Mouse (Mus musculus) stomach, embryonic 16.5 days (tissue): ENCODE measurements around the gene Lamb3. TPM values are rescaled to one million over a fixed set of nuclear protein-coding genes. Genes with fewer than 3 reads are reported as not detected.

Experiments
- ATAC-seq: fragments of 200-750 bp; cut with Nextera tagmentation; 2 replicates; pipeline ENCODE4 v1.8.0; 2017; ENCODE audit warnings: moderate number of reproducible peaks, moderate TSS enrichment; ENCODE audit not compliant: insufficient read depth, low FRiP score
- H3K27ac ChIP-seq: fragments of 300-500 bp; sonication (generic); 2 replicates; pipeline ENCODE4 v1.5.1; 2014; ENCODE audit warnings: low read length
- H3K27me3 ChIP-seq: fragments of 300-500 bp; sonication (generic); 2 replicates; pipeline ENCODE4 v1.6.1; 2014; ENCODE audit warnings: low read length, control low read depth, mixed read lengths; ENCODE audit not compliant: control insufficient read depth, insufficient read depth
- H3K36me3 ChIP-seq: fragments of 300-500 bp; sonication (generic); 2 replicates; pipeline ENCODE4 v1.6.1; 2014; ENCODE audit warnings: low read length; ENCODE audit not compliant: control insufficient read depth, insufficient read depth
- H3K4me1 ChIP-seq: fragments of 300-500 bp; sonication (generic); 2 replicates; pipeline ENCODE4 v1.6.1; 2014; ENCODE audit warnings: low read length, control low read depth, mixed read lengths; ENCODE audit not compliant: control insufficient read depth, insufficient read depth
- H3K4me2 ChIP-seq: fragments of 300-500 bp; sonication (generic); 2 replicates; pipeline ENCODE4 v1.6.1; 2014; ENCODE audit warnings: low read depth, low read length, mixed read lengths
- H3K4me3 ChIP-seq: fragments of 300-500 bp; sonication (generic); replicated peaks from 2 replicates; pipeline ENCODE4 v1.5.1; 2014; ENCODE audit warnings: mild to moderate bottlenecking, low read length
- H3K9ac ChIP-seq: fragments of 300-500 bp; sonication (generic); 2 replicates; pipeline ENCODE4 v1.6.1; 2014; ENCODE audit warnings: low read length
- H3K9me3 ChIP-seq: fragments of 300-500 bp; sonication (generic); replicated peaks from 2 replicates; pipeline ENCODE4 v1.6.1; 2016; ENCODE audit warnings: low read length, control low read depth; ENCODE audit not compliant: control insufficient read depth
- WGBS: fragments of 180-500 bp; shearing (Covaris S2); extraction: QIAGEN DNeasy Blood & Tissue Kit; methylation state at CpG from one replicate; pipeline ENCODE4 v1.1.7; 2014; 5-methylcytosine and 5-hydroxymethylcytosine counted together
- polyA plus RNA-seq: library from polyadenylated mRNA; unstranded; fragments of >200 nt; fragmentation: Nextera tagmentation; extraction: Ambion mirVana; gene quantifications from 2 replicates; pipeline ENCODE4 v1.2.1, GENCODE M21; 2015

The Lamb3 gene
- polyA plus RNA-seq, 1 experiment from 2014 or later = 17.6 TPM

DNA sequence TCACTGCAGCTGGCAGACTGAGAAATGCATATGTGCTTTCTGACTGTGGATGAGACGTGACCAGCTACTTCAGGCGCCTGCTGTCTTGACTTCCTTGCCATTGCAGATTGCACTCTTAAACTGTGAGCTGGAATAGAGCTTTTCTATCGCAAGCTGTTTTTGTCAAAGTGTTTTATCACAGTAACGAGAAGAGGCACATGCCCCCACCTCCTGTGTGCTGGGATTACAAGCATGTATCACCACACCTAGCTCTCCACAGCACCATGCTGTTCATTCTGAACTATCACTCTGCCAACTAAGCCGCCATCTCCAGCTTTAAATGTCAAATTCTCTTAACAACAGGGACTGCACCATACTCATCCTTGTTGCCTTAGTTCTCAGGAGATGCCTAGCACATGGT is 173.4 kb downstream of the Lamb3 start:
- H3K4me1 ChIP-seq = peaks cover 5% of the 10 kb centered on the region; the same call in 1 of the 2 replicates
- H3K9me3 ChIP-seq = no peaks in the 10 kb centered on the region
- no peaks in the 10 kb centered on the region for H3K36me3 ChIP-seq
- no peak overlapping the region for H3K4me2 ChIP-seq
- H3K9ac ChIP-seq = no peak overlapping the region
- no peak overlapping the region for H3K27ac ChIP-seq
- ATAC-seq = no peak
- WGBS = 94% methylated on average over 5 of the region's 5 CpGs
- H3K27me3 ChIP-seq = no peaks in the 10 kb centered on the region
- no peak overlapping the region for H3K4me3 ChIP-seq

GRCm38 (mm10) chr1:193381597-193382404 is 174.3 kb downstream of the Lamb3 start:
- 22% methylated on average over 11 of the region's 11 CpGs for WGBS
- 0 out of 2 replicates have a peak overlapping the region, but pooled peaks have one; percentile 17 for H3K27ac ChIP-seq
- no peaks in the 10 kb centered on the region for H3K36me3 ChIP-seq
- peak; percentile 16; the same call in 1 of the 2 replicates for ATAC-seq
- no peaks in the 10 kb centered on the region for H3K27me3 ChIP-seq
- H3K4me2 ChIP-seq = peak overlapping the region; percentile 66
- peak overlapping the region; percentile 60; the same call in 1 of the 2 replicates for H3K9ac ChIP-seq
- peak overlapping the region; percentile 42 for H3K4me3 ChIP-seq
- H3K4me1 ChIP-seq = peaks cover 11% of the 10 kb centered on the region
- H3K9me3 ChIP-seq = no peaks in the 10 kb centered on the region

DNA sequence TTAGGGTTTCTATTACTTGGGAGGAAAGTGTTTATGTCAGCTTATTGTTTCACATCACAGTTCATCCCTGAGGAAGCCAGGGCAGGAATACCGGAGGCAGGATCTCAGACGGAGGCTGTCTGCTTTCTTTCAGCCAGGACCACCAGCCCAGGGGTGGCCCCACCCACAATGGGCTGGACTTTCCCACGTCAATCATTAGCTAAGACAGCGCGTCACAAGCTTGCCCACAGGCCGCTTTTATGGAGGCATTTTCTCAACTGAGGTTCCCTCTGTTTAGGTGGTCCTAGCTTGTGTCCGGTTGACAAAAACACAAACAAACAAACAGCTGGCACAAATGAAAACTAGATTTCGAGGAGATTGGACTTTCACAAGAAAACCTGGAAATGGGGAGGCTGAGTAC is 174.9 kb downstream of the Lamb3 start:
- 1% methylated on average over 8 of the region's 8 CpGs for WGBS
- no peaks in the 10 kb centered on the region for H3K27me3 ChIP-seq
- H3K4me2 ChIP-seq = peak overlapping the region; percentile 66
- no peaks in the 10 kb centered on the region for H3K9me3 ChIP-seq
- peak overlapping the region; percentile 42 for H3K4me3 ChIP-seq
- ATAC-seq = peak; percentile 64; the same call in 1 of the 2 replicates
- peak overlapping the region; percentile 60 for H3K9ac ChIP-seq
- peaks cover 11% of the 10 kb centered on the region for H3K4me1 ChIP-seq
- no peaks in the 10 kb centered on the region for H3K36me3 ChIP-seq
- H3K27ac ChIP-seq = 0 out of 2 replicates have a peak overlapping the region, but pooled peaks have one; percentile 17

DNA sequence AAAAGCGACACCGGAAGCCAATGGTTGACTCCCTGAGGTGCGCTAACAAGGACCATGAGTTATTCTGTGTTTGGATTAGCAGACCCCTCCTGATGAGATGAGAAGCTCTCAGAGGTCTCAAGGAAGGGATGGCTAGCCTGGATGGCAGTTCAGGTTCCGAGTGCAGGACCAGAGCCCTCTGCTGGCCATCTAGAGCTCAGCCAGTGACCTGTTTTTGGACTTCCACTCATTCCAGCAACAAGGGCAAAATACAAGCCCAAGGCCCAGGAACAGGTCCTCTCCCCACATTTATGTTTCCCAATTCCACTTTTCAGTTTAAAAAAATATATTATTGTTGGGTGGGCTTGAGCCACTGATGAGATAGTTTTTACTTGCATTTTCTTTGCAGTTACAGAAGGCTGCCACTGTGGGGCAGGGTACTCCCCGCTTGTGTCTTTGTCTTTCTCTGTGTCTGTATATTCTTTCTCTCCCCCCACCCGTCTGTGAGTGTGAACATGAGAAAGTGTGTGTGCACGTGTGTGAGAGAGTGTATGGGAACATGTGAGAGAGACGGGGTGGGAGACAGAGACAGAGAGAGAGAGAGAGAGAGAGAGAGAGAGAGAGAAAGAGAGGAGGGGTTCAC is 175.5 kb downstream of the Lamb3 start:
- no peak for ATAC-seq
- peak overlapping the region; percentile 42 for H3K4me3 ChIP-seq
- H3K27me3 ChIP-seq = no peaks in the 10 kb centered on the region
- no peaks in the 10 kb centered on the region for H3K36me3 ChIP-seq
- 8% methylated on average over 8 of the region's 8 CpGs for WGBS
- H3K4me1 ChIP-seq = peaks cover 11% of the 10 kb centered on the region
- H3K9ac ChIP-seq = peak overlapping the region; percentile 60
- H3K27ac ChIP-seq = no peak overlapping the region
- H3K4me2 ChIP-seq = peak overlapping the region; percentile 66
- no peaks in the 10 kb centered on the region for H3K9me3 ChIP-seq

DNA sequence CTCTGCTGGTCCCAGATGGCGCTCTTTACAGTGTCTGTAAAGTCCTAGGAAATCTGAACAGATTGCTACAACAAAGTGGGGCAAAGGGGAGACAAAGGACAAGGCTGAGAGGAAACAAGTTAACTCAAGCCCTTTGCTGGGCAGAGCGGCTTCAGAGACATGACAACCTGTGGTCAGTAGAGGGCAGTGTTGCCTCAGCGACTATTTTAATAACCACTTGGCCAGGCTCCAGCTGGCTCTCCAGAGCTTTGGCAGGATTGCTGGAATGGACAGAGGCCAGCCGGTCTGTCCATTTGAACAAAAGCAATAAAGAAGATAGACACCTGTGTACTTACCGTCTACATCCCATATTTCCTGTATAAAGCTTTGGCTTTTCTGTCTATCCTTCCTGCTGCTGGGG is 178.6 kb downstream of the Lamb3 start:
- peak; percentile 57 for ATAC-seq
- Histone ChIP-seq H3K4me1 (peaks cover 11% of the 10 kb centered on the region), H3K4me2 (0 out of 2 replicates have a peak overlapping the region, but pooled peaks have one; percentile 19), H3K36me3 (no peaks in the 10 kb centered on the region), H3K27ac (no peak overlapping the region), H3K9ac (peak overlapping the region; percentile 29; the same call in 1 of the 2 replicates), H3K27me3 (no peaks in the 10 kb centered on the region), H3K4me3 (no peak overlapping the region), H3K9me3 (no peaks in the 10 kb centered on the region)
- WGBS = 0% methylated on average over 5 of the region's 5 CpGs

- H3K4me2 ChIP-seq = no peak overlapping the region
- H3K27me3 ChIP-seq = no peaks in the 10 kb centered on the region
- no peak for ATAC-seq
- H3K4me1 ChIP-seq = peaks cover 5% of the 10 kb centered on the region
- H3K9ac ChIP-seq = no peak overlapping the region
- 45% methylated on average over 2 of the region's 2 CpGs for WGBS
- no peak overlapping the region for H3K4me3 ChIP-seq
- H3K9me3 ChIP-seq = no peaks in the 10 kb centered on the region
- H3K36me3 ChIP-seq = no peaks in the 10 kb centered on the region
- H3K27ac ChIP-seq = no peak overlapping the region
Observed at GRCm38 (mm10) chr1:193387241-193387640, 179.7 kb downstream of the Lamb3 start.

- no peak overlapping the region for H3K27ac ChIP-seq
- H3K4me2 ChIP-seq = no peak overlapping the region
- no peaks in the 10 kb centered on the region for H3K36me3 ChIP-seq
- 18% methylated on average over 3 of the region's 3 CpGs for WGBS
- H3K9me3 ChIP-seq = no peaks in the 10 kb centered on the region
- H3K4me1 ChIP-seq = peaks cover 5% of the 10 kb centered on the region
- no peak overlapping the region for H3K4me3 ChIP-seq
- no peaks in the 10 kb centered on the region for H3K27me3 ChIP-seq
- ATAC-seq = no peak
- H3K9ac ChIP-seq = no peak overlapping the region
Observed at GRCm38 (mm10) chr1:193389505-193389904, 182.0 kb downstream of the Lamb3 start.

DNA sequence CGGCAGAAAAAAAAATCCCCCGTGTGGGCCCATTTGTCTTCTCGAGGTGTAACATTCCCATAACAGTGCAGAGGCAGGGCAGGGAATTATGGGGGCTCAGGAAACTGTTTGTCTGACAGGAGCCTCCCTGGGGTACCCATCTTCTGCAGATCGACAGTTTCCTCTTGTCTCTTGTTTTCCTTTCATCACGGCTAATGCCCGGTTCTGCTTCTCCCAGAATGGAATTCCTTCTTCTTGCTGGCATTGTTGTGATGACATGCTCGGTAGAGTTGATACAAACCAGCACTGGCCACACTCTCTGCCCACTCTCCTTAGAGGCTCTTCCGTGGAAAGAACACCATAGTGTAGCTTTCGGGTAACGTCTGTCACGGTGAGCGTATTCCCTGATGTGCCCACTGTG is 182.5 kb downstream of the Lamb3 start:
- no peaks in the 10 kb centered on the region for H3K36me3 ChIP-seq
- H3K27ac ChIP-seq = no peak overlapping the region
- H3K4me3 ChIP-seq = no peak overlapping the region
- no peaks in the 10 kb centered on the region for H3K9me3 ChIP-seq
- H3K9ac ChIP-seq = no peak overlapping the region
- no peaks in the 10 kb centered on the region for H3K27me3 ChIP-seq
- 59% methylated on average over 12 of the region's 12 CpGs for WGBS
- no peak overlapping the region for H3K4me2 ChIP-seq
- no peak for ATAC-seq
- H3K4me1 ChIP-seq = peaks cover 5% of the 10 kb centered on the region

DNA sequence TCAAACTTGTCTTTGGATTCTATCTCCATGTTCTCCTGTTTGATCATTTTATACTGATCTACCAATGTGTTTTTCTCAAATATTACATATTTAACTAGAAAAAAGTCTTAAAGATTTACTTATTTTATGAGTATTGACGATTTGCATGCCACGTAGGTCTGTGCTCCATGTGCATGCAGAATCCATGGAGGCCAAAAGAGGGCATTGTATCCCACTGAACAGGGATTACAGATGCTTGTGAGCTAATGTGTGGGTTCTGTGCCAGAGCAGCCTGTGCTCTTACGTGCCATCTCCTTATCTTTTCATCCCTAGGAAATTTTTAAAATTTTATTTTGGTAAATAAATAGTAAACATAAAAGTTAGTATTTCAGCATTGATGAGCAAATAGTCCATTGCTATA is 184.8 kb downstream of the Lamb3 start:
- H3K4me3 ChIP-seq = no peak overlapping the region
- 90% methylated on average over 3 of the region's 3 CpGs for WGBS
- H3K27me3 ChIP-seq = no peaks in the 10 kb centered on the region
- no peaks in the 10 kb centered on the region for H3K9me3 ChIP-seq
- no peak overlapping the region for H3K9ac ChIP-seq
- H3K36me3 ChIP-seq = no peaks in the 10 kb centered on the region
- no peak for ATAC-seq
- H3K4me1 ChIP-seq = no peaks in the 10 kb centered on the region
- H3K27ac ChIP-seq = no peak overlapping the region
- no peak overlapping the region for H3K4me2 ChIP-seq
